Mouse (Mus musculus): ENCODE data around the gene Gm20388. TPM values are rescaled to one million over a fixed set of nuclear protein-coding genes. Genes with fewer than 3 reads are reported as not detected.

The Gm20388 gene
- polyA plus RNA-seq, 1 experiment from 2014 or later, result not detected

DNA sequence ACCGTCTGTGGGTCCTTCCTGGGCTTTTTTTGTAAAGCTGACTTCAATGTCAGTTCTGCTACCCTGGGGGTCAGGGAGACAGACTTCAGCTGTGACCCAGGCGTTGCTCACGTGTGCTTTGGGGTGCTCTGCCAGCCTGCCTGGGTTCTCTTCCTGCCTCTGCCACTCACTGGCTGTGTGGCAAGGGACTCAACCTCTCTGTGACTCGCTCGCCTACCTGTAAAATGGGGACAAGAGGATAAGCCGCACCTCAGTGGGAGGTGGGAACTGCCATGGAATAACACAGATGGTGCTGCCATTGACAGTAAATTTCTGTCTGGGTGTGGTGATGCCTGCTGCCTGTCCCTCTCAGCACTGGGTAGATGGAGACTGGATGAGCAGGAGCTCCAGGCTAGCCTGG is 605.0 kb downstream of the Gm20388 start:
- WGBS, result 84% methylated on average over 6 of the region's 6 CpGs
- Histone ChIP-seq H3K9ac (ENCODE audit: low read length) (no peak overlapping the region), H3K27ac (ENCODE audit: low read depth, low read length) (0 out of 2 replicates have a peak overlapping the region, but pooled peaks have one; percentile 28), H3K4me2 (no peak overlapping the region), H3K9me3 (ENCODE audit: control insufficient read depth, low read length) (no peaks in the 10 kb centered on the region), H3K36me3 (ENCODE audit: control insufficient read depth, insufficient read depth, low read length) (no peaks in the 10 kb centered on the region), H3K27me3 (ENCODE audit: control insufficient read depth, insufficient read depth, low read length) (peaks cover 8% of the 10 kb centered on the region), H3K4me1 (ENCODE audit: control insufficient read depth, insufficient read depth, low read length) (peaks cover 89% of the 10 kb centered on the region), H3K4me3 (ENCODE audit: low read depth, low read length) (no peak overlapping the region)
- DNase-seq (ENCODE audit: low spot score, missing footprints) (no peak), ATAC-seq (ENCODE audit: low FRiP score) (no peak)

DNA sequence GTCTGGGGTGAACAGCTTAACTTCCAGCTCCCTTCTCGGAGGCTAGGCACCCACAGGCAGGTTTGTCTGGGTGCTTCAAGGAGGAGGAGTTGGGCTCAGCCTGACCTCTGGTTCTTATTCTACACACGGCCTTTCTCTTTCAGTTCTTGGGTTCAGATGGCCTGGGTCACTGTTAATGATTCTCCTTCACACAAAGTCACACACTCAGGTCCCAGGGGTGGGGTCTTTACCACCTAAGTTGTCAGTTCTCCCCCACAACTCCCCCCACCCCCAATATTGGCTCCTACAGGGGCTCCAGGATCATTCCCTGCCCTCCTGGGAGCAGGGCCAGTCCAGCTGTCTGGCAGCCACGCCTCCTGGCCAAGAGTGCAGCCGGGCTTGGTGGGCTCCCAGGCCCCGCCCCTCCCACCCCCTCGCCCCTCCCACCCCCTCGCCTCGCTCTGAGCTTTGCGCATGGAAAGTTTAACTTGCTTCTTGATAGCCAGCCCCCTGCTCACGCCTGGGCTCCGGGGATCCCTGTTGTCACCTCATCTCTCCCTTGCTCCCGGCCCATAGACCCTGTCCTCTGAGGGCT is 605.6 kb downstream of the Gm20388 start:
- H3K27me3 ChIP-seq (ENCODE audit: control insufficient read depth, insufficient read depth, low read length), result peaks cover 8% of the 10 kb centered on the region
- ATAC-seq (ENCODE audit: low FRiP score) (peak; percentile 20; the same call in 1 of the 2 replicates), DNase-seq (ENCODE audit: low spot score, missing footprints) (peak; percentile 92)
- no peaks in the 10 kb centered on the region for H3K36me3 ChIP-seq (ENCODE audit: control insufficient read depth, insufficient read depth, low read length)
- peak overlapping the region; percentile 51; the same call in 1 of the 2 replicates for H3K27ac ChIP-seq (ENCODE audit: low read depth, low read length)
- no peaks in the 10 kb centered on the region for H3K9me3 ChIP-seq (ENCODE audit: control insufficient read depth, low read length)
- H3K4me3 ChIP-seq (ENCODE audit: low read depth, low read length), result no peak overlapping the region
- WGBS, result 6% methylated on average over 12 of the region's 12 CpGs
- H3K4me1 ChIP-seq (ENCODE audit: control insufficient read depth, insufficient read depth, low read length), result peaks cover 89% of the 10 kb centered on the region
- no peak overlapping the region for H3K4me2 ChIP-seq
- peak overlapping the region; percentile 36 for H3K9ac ChIP-seq (ENCODE audit: low read length)

DNA sequence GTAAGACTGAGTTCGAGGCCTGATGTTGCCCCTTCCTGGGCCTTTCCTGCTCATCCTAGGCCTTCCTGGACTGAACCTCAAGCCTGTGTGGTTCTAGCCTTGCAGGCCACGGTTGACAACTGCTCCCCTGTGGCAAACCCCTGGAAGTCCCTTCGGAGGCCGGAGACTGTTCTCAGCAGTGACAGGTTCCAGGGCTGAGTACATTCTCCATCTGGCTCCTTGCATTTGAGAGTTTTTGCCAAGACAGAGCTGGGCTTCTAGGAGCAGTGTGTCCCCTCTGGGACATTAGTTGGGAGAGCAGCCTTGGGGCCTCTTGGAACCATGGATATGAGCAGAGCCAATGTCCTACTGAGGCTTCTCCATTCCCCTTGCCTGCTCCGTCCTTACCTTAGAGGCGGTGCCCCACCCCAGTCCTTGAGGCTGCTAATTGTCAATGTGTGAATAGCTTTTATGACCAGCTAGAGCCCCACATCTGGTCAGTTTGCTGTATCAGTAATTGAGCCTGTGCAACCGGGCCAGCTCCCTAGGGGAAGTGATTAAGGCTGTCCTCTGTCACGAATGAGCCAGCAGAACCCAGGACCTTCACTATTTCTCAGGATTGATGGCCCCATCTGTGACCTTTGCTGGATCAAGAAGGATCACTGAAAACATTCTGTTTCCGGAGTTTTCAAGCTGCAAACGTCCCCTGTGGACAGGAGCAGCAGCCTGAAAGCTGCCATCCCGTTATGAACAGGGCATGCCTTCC is 607.2 kb downstream of the Gm20388 start:
- H3K9me3 ChIP-seq (ENCODE audit: control insufficient read depth, low read length), result no peaks in the 10 kb centered on the region
- H3K4me2 ChIP-seq, result peak overlapping the region; percentile 6; the same call in 1 of the 2 replicates
- H3K36me3 ChIP-seq (ENCODE audit: control insufficient read depth, insufficient read depth, low read length), result no peaks in the 10 kb centered on the region
- no peak overlapping the region for H3K4me3 ChIP-seq (ENCODE audit: low read depth, low read length)
- peak overlapping the region; percentile 57 for H3K27ac ChIP-seq (ENCODE audit: low read depth, low read length)
- DNase-seq (ENCODE audit: low spot score, missing footprints) (no peak), ATAC-seq (ENCODE audit: low FRiP score) (no peak)
- peaks cover 87% of the 10 kb centered on the region for H3K4me1 ChIP-seq (ENCODE audit: control insufficient read depth, insufficient read depth, low read length)
- 47% methylated on average over 11 of the region's 11 CpGs for WGBS
- no peaks in the 10 kb centered on the region; the same call in none of the 2 replicates for H3K27me3 ChIP-seq (ENCODE audit: control insufficient read depth, insufficient read depth, low read length)
- H3K9ac ChIP-seq (ENCODE audit: low read length), result no peak overlapping the region

GRCm38 (mm10) chr8:120518736-120519534 is 608.3 kb downstream of the Gm20388 start:
- Histone ChIP-seq H3K4me2 (no peak overlapping the region), H3K9me3 (ENCODE audit: control insufficient read depth, low read length) (no peaks in the 10 kb centered on the region), H3K36me3 (ENCODE audit: control insufficient read depth, insufficient read depth, low read length) (no peaks in the 10 kb centered on the region), H3K4me3 (ENCODE audit: low read depth, low read length) (no peak overlapping the region), H3K27ac (ENCODE audit: low read depth, low read length) (0 out of 2 replicates have a peak overlapping the region, but pooled peaks have one; percentile 14), H3K27me3 (ENCODE audit: control insufficient read depth, insufficient read depth, low read length) (no peaks in the 10 kb centered on the region; the same call in none of the 2 replicates), H3K4me1 (ENCODE audit: control insufficient read depth, insufficient read depth, low read length) (peaks cover 81% of the 10 kb centered on the region), H3K9ac (ENCODE audit: low read length) (no peak overlapping the region)
- DNase-seq (ENCODE audit: low spot score, missing footprints), result no peak
- 52% methylated on average over 14 of the region's 14 CpGs for WGBS
- no peak for ATAC-seq (ENCODE audit: low FRiP score)

- H3K36me3 ChIP-seq (ENCODE audit: control insufficient read depth, insufficient read depth, low read length), result no peaks in the 10 kb centered on the region
- H3K4me3 ChIP-seq (ENCODE audit: low read depth, low read length), result no peak overlapping the region
- peak overlapping the region; percentile 12 for H3K4me2 ChIP-seq
- ATAC-seq (ENCODE audit: low FRiP score), result no peak
- no peak for DNase-seq (ENCODE audit: low spot score, missing footprints)
- peak overlapping the region; percentile 50; the same call in 1 of the 2 replicates for H3K9ac ChIP-seq (ENCODE audit: low read length)
- H3K27me3 ChIP-seq (ENCODE audit: control insufficient read depth, insufficient read depth, low read length), result no peaks in the 10 kb centered on the region; the same call in none of the 2 replicates
- H3K27ac ChIP-seq (ENCODE audit: low read depth, low read length), result peak overlapping the region; percentile 92
- WGBS, result 62% methylated on average over 15 of the region's 15 CpGs
- H3K4me1 ChIP-seq (ENCODE audit: control insufficient read depth, insufficient read depth, low read length), result peaks cover 77% of the 10 kb centered on the region
- no peaks in the 10 kb centered on the region for H3K9me3 ChIP-seq (ENCODE audit: control insufficient read depth, low read length)
Measured at GRCm38 (mm10) chr8:120520287-120520686, 609.6 kb downstream of the Gm20388 start.

DNA sequence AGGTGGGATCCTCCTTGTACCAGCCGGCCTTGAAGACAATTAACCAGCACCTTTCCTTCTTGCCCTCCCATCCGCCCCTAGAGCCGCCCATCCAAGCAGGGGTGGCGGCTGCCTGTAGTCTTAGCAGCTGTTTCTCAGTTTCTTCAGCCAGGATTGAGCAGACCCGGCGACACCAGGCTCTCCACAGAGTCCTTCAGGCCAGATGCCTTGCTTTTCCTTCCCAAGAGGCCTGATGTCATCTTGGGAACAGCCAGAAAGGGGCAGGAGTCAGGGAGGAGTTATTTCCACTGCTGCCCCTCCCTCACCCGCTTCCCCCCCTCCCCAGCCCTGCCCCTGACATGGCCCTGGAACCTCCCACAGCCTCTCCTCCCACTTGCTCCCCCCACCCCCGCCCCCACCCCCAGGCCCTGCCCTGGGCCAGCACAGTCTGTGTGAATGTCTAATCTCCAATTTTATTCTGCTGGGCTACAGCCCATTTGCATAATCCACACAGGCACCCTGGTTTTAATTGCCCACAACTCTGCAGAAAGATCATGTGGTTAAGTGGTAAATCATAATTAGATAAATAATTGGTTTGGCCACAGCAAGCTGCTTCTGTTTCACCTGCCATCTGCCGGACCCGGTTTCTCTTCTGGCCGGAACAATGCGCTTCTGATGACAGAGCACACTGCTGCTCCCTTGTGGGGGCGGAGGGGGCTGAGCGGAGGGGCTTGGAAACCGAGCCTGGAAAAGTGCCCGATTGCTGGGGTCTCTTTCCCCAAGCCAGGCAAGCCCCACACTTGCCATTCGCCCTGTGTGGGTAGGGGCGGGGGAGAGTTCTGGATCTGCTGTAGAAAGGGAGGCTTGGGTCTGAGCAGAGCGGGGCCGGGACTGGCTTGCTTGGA is 610.3 kb downstream of the Gm20388 start:
- 6% methylated on average over 20 of the region's 20 CpGs for WGBS
- H3K4me1 ChIP-seq (ENCODE audit: control insufficient read depth, insufficient read depth, low read length), result peaks cover 82% of the 10 kb centered on the region
- no peak overlapping the region for H3K4me3 ChIP-seq (ENCODE audit: low read depth, low read length)
- DNase-seq (ENCODE audit: low spot score, missing footprints) (peak; percentile 95), ATAC-seq (ENCODE audit: low FRiP score) (peak; percentile 86)
- H3K36me3 ChIP-seq (ENCODE audit: control insufficient read depth, insufficient read depth, low read length), result no peaks in the 10 kb centered on the region
- H3K9me3 ChIP-seq (ENCODE audit: control insufficient read depth, low read length), result no peaks in the 10 kb centered on the region
- peak overlapping the region; percentile 58 for H3K9ac ChIP-seq (ENCODE audit: low read length)
- peak overlapping the region; percentile 92 for H3K27ac ChIP-seq (ENCODE audit: low read depth, low read length)
- H3K4me2 ChIP-seq, result peak overlapping the region; percentile 25
- no peaks in the 10 kb centered on the region; the same call in none of the 2 replicates for H3K27me3 ChIP-seq (ENCODE audit: control insufficient read depth, insufficient read depth, low read length)

DNA sequence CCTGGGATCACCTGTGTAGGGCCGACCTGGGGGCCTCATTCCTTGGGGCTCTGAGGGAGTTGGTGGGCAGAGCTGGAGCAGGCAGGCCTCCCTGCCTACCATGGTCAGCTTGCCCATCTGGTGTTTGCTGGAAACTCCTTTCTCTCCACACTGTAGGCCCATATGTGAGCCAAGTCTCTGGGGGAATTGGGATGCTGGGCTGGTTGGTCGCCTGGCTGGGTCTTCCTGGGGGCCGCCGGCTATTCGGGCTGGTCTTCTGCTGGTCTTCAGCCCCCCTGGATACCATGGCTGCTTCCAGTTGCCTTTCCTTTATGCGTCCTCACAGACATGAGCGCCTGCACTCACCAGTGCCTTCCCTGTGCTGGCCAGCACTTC is 610.9 kb downstream of the Gm20388 start:
- WGBS, result 51% methylated on average over 7 of the region's 7 CpGs
- Histone ChIP-seq H3K27ac (ENCODE audit: low read depth, low read length) (peak overlapping the region; percentile 92), H3K4me2 (peak overlapping the region; percentile 25), H3K4me3 (ENCODE audit: low read depth, low read length) (0 out of 2 replicates have a peak overlapping the region, but pooled peaks have one; percentile 3), H3K36me3 (ENCODE audit: control insufficient read depth, insufficient read depth, low read length) (no peaks in the 10 kb centered on the region), H3K9ac (ENCODE audit: low read length) (peak overlapping the region; percentile 58), H3K4me1 (ENCODE audit: control insufficient read depth, insufficient read depth, low read length) (peaks cover 82% of the 10 kb centered on the region), H3K27me3 (ENCODE audit: control insufficient read depth, insufficient read depth, low read length) (no peaks in the 10 kb centered on the region; the same call in none of the 2 replicates), H3K9me3 (ENCODE audit: control insufficient read depth, low read length) (no peaks in the 10 kb centered on the region)
- ATAC-seq (ENCODE audit: low FRiP score) (no peak; the same call in 1 of the 2 replicates), DNase-seq (ENCODE audit: low spot score, missing footprints) (no peak)

DNA sequence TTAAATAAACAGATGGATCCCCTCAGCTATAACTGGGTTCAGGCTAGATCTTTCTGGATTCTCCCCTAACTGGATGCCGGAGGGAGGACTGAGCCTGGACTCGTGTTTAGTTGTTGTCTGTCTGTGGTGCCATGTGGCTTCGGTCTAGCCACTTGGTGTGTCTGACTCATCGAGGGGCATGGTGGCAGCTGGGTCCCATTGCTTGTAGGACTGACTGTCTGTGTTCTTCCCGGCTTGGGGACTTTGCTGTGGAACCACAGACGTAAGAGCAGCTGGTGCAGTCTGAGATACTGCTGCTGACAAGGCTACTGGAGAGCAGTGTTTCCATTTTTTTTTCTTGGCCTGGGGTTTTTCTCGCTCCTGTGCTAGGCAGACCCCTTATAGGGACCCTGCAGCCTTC is 613.0 kb downstream of the Gm20388 start:
- no peak overlapping the region for H3K4me3 ChIP-seq (ENCODE audit: low read depth, low read length)
- H3K27me3 ChIP-seq (ENCODE audit: control insufficient read depth, insufficient read depth, low read length), result no peaks in the 10 kb centered on the region
- 0 out of 2 replicates have a peak overlapping the region, but pooled peaks have one; percentile 4 for H3K9ac ChIP-seq (ENCODE audit: low read length)
- H3K4me2 ChIP-seq, result no peak overlapping the region
- H3K36me3 ChIP-seq (ENCODE audit: control insufficient read depth, insufficient read depth, low read length), result no peaks in the 10 kb centered on the region
- peak overlapping the region; percentile 20 for H3K27ac ChIP-seq (ENCODE audit: low read depth, low read length)
- no peak for DNase-seq (ENCODE audit: low spot score, missing footprints)
- peaks cover 82% of the 10 kb centered on the region for H3K4me1 ChIP-seq (ENCODE audit: control insufficient read depth, insufficient read depth, low read length)
- ATAC-seq (ENCODE audit: low FRiP score), result no peak
- no peaks in the 10 kb centered on the region for H3K9me3 ChIP-seq (ENCODE audit: control insufficient read depth, low read length)
- 90% methylated on average over 7 of the region's 7 CpGs for WGBS

Data from midbrain, embryonic 11.5 days (tissue).